Mouse (Mus musculus): Measurements from ENCODE around the gene Nr1h2. TPM values are rescaled to one million over a fixed set of nuclear protein-coding genes. Genes with fewer than 3 reads are reported as not detected.

Nr1h2 gene
- polyA plus RNA-seq, 1 experiment from 2014 or later = 53.5 TPM

Small RNAs within 50 kb of the gene (microRNA-seq; reads per million reads assigned to microRNA genes)
- gene Mir7053 = not detected

Other genes with a start within 250 kb of the Nr1h2 start
- gene Clec11a, start 247.0 kb downstream of the Nr1h2 start, polyA plus RNA-seq (2015; fragmentation: Nextera tagmentation; extraction: Ambion mirVana) = 0.67 and 0.71 TPM in 2 replicates
- gene Shank1, start 243.7 kb downstream of the Nr1h2 start, polyA plus RNA-seq (2015; fragmentation: Nextera tagmentation; extraction: Ambion mirVana) = 0.62 and 0.80 TPM in 2 replicates
- 0.53 and 0.62 TPM in 2 replicates for gene Syt3, start 169.8 kb downstream of the Nr1h2 start, polyA plus RNA-seq (2015; fragmentation: Nextera tagmentation; extraction: Ambion mirVana)
- 0.35 and 0.45 TPM in 2 replicates for gene 1700008O03Rik, start 168.1 kb downstream of the Nr1h2 start, polyA plus RNA-seq (2015; fragmentation: Nextera tagmentation; extraction: Ambion mirVana)
- 1.6 and 1.7 TPM in 2 replicates for gene Lrrc4b, start 124.9 kb downstream of the Nr1h2 start, polyA plus RNA-seq (2015; fragmentation: Nextera tagmentation; extraction: Ambion mirVana)
- 0.70 and 1.4 TPM in 2 replicates for gene Aspdh, start 88.6 kb downstream of the Nr1h2 start, polyA plus RNA-seq (2015; fragmentation: Nextera tagmentation; extraction: Ambion mirVana)
- 138 and 158 TPM in 2 replicates for gene Josd2, start 86.0 kb downstream of the Nr1h2 start, polyA plus RNA-seq (2015; fragmentation: Nextera tagmentation; extraction: Ambion mirVana)
- 88.2 and 93.2 TPM in 2 replicates for gene Emc10, start 57.4 kb downstream of the Nr1h2 start, polyA plus RNA-seq (2015; fragmentation: Nextera tagmentation; extraction: Ambion mirVana)
- gene Fam71e1, start 57.4 kb downstream of the Nr1h2 start, polyA plus RNA-seq (2015; fragmentation: Nextera tagmentation; extraction: Ambion mirVana) = 8.5 and 9.1 TPM in 2 replicates
- gene Mybpc2, start 29.3 kb downstream of the Nr1h2 start, polyA plus RNA-seq (2015; fragmentation: Nextera tagmentation; extraction: Ambion mirVana) = 2.2 and 2.4 TPM in 2 replicates
- gene Spib, start 21.9 kb downstream of the Nr1h2 start, polyA plus RNA-seq (2015; fragmentation: Nextera tagmentation; extraction: Ambion mirVana) = 0.05 and 0.13 TPM in 2 replicates
- 56.1 and 58.7 TPM in 2 replicates for gene Pold1, start 5.1 kb downstream of the Nr1h2 start, polyA plus RNA-seq (2015; fragmentation: Nextera tagmentation; extraction: Ambion mirVana)
- gene Napsa, start 18.4 kb upstream of the Nr1h2 start, polyA plus RNA-seq (2015; fragmentation: Nextera tagmentation; extraction: Ambion mirVana) = 0.39 and 0.43 TPM in 2 replicates
- 0.05 and 0.17 TPM in 2 replicates for gene Kcnc3, start 36.7 kb upstream of the Nr1h2 start, polyA plus RNA-seq (2015; fragmentation: Nextera tagmentation; extraction: Ambion mirVana)
- gene Myh14, start 116.9 kb upstream of the Nr1h2 start, polyA plus RNA-seq (2015; fragmentation: Nextera tagmentation; extraction: Ambion mirVana) = 0.59 and 0.99 TPM in 2 replicates
- gene Izumo2, start 154.8 kb upstream of the Nr1h2 start, polyA plus RNA-seq (2015; fragmentation: Nextera tagmentation; extraction: Ambion mirVana) = not detected in 2 replicates
- gene Vrk3, start 194.5 kb upstream of the Nr1h2 start, polyA plus RNA-seq (2015; fragmentation: Nextera tagmentation; extraction: Ambion mirVana) = 30.7 and 34.7 TPM in 2 replicates
- 0.55 and 0.62 TPM in 2 replicates for gene Zfp473, start 197.1 kb upstream of the Nr1h2 start, polyA plus RNA-seq (2015; fragmentation: Nextera tagmentation; extraction: Ambion mirVana)

Data from heart, embryonic 13.5 days (tissue).